Mouse (Mus musculus) limb, embryonic 11.5 days (tissue): ENCODE measurements around the gene Rbfox3. TPM values are rescaled to one million over a fixed set of nuclear protein-coding genes. Genes with fewer than 3 reads are reported as not detected.

ENCODE experiments used
- ATAC-seq: fragments of 200-750 bp; cut with Nextera tagmentation; 2 replicates; pipeline ENCODE4 v1.8.0; 2017; ENCODE audit warnings: low read depth; ENCODE audit not compliant: insufficient number of reproducible peaks, low FRiP score, low TSS enrichment
- DNase-seq: peaks from one replicate; pipeline ENCODE4 v3.0.0-alpha.2; 2015; ENCODE audit warnings: low spot score
- H3K27ac ChIP-seq: fragments of 300-500 bp; sonication (generic); replicated peaks from 2 replicates; pipeline ENCODE4 v1.5.1; 2014; ENCODE audit warnings: low read depth, mild to moderate bottlenecking, low read length
- H3K27me3 ChIP-seq: fragments of 300-500 bp; sonication (generic); 2 replicates; pipeline ENCODE4 v1.6.1; 2014; ENCODE audit warnings: mild to moderate bottlenecking, low read length, mixed read lengths; ENCODE audit not compliant: control insufficient read depth, insufficient read depth
- H3K36me3 ChIP-seq: fragments of 300-500 bp; sonication (generic); 2 replicates; pipeline ENCODE4 v1.6.1; 2014; ENCODE audit warnings: mild to moderate bottlenecking, low read length, moderate library complexity, mixed read lengths; ENCODE audit not compliant: control insufficient read depth, insufficient read depth
- H3K4me1 ChIP-seq: fragments of 300-500 bp; sonication (generic); 2 replicates; pipeline ENCODE4 v1.6.1; 2014; ENCODE audit warnings: low read length, mixed read lengths; ENCODE audit not compliant: control insufficient read depth, insufficient read depth
- H3K4me2 ChIP-seq: fragments of 300-500 bp; sonication (generic); 2 replicates; pipeline ENCODE4 v1.6.1; 2014; ENCODE audit warnings: low read depth, mild to moderate bottlenecking, moderate library complexity; ENCODE audit not compliant: severe bottlenecking
- H3K4me3 ChIP-seq: fragments of 300-500 bp; sonication (generic); 2 replicates; pipeline ENCODE4 v1.5.1; 2014; ENCODE audit warnings: low read depth, low read length
- H3K9ac ChIP-seq: fragments of 300-500 bp; sonication (generic); 2 replicates; pipeline ENCODE4 v1.6.1; 2014; ENCODE audit warnings: mild to moderate bottlenecking, low read length
- H3K9me3 ChIP-seq: fragments of 300-500 bp; sonication (generic); 2 replicates; pipeline ENCODE4 v1.6.1; 2016; ENCODE audit warnings: low read length; ENCODE audit not compliant: control insufficient read depth
- WGBS: fragments of 180-500 bp; shearing (Covaris S2); extraction: QIAGEN DNeasy Blood & Tissue Kit; methylation state at CpG from one replicate; pipeline ENCODE4 v1.1.7; 2014; 5-methylcytosine and 5-hydroxymethylcytosine counted together
- polyA plus RNA-seq: library from polyadenylated mRNA; unstranded; fragments of >200 nt; fragmentation: Nextera tagmentation; extraction: Ambion mirVana; gene quantifications from 2 replicates; pipeline ENCODE4 v1.2.1, GENCODE M21; 2014

Rbfox3 gene
- polyA plus RNA-seq, 1 experiment from 2014 or later = 1.9 TPM

- Histone ChIP-seq H3K36me3 (no peaks in the 10 kb centered on the region), H3K27ac (no peak overlapping the region), H3K4me3 (no peak overlapping the region), H3K27me3 (no peaks in the 10 kb centered on the region), H3K4me2 (no peak overlapping the region), H3K9ac (no peak overlapping the region), H3K9me3 (no peaks in the 10 kb centered on the region), H3K4me1 (no peaks in the 10 kb centered on the region)
- 82% methylated on average over 10 of the region's 10 CpGs for WGBS
- no peak for DNase-seq
- ATAC-seq = no peak
Observed at GRCm38 (mm10) chr11:118469509-118470160, 441.8 kb downstream of the Rbfox3 start.

- Histone ChIP-seq H3K9me3 (no peaks in the 10 kb centered on the region), H3K4me2 (no peak overlapping the region), H3K4me3 (no peak overlapping the region), H3K27me3 (no peaks in the 10 kb centered on the region), H3K4me1 (no peaks in the 10 kb centered on the region), H3K36me3 (no peaks in the 10 kb centered on the region), H3K27ac (no peak overlapping the region), H3K9ac (no peak overlapping the region)
- 72% methylated on average over 11 of the region's 11 CpGs for WGBS
- ATAC-seq (no peak), DNase-seq (no peak)
Observed at GRCm38 (mm10) chr11:118467441-118468035, 443.9 kb downstream of the Rbfox3 start.

GRCm38 (mm10) chr11:118460280-118460679 lies 451.1 kb downstream of the Rbfox3 start:
- H3K4me2 ChIP-seq = no peak overlapping the region
- ATAC-seq (no peak), DNase-seq (peak; percentile 62)
- no peak overlapping the region for H3K9ac ChIP-seq
- no peak overlapping the region for H3K27ac ChIP-seq
- H3K4me1 ChIP-seq = peaks cover 2% of the 10 kb centered on the region; the same call in 1 of the 2 replicates
- 66% methylated on average over 6 of the region's 6 CpGs for WGBS
- no peaks in the 10 kb centered on the region for H3K36me3 ChIP-seq
- H3K27me3 ChIP-seq = no peaks in the 10 kb centered on the region
- no peak overlapping the region for H3K4me3 ChIP-seq
- peaks cover 5% of the 10 kb centered on the region for H3K9me3 ChIP-seq

GRCm38 (mm10) chr11:118459536-118459935 lies 451.9 kb downstream of the Rbfox3 start:
- Histone ChIP-seq H3K27me3 (no peaks in the 10 kb centered on the region), H3K27ac (no peak overlapping the region), H3K9ac (no peak overlapping the region), H3K9me3 (peaks cover 5% of the 10 kb centered on the region), H3K4me1 (peaks cover 2% of the 10 kb centered on the region; the same call in 1 of the 2 replicates), H3K36me3 (no peaks in the 10 kb centered on the region), H3K4me2 (no peak overlapping the region), H3K4me3 (no peak overlapping the region)
- no peak for DNase-seq
- no peak for ATAC-seq
- 60% methylated on average over 3 of the region's 4 CpGs for WGBS

- Histone ChIP-seq H3K36me3 (no peaks in the 10 kb centered on the region), H3K4me3 (no peak overlapping the region), H3K27ac (no peak overlapping the region), H3K9ac (no peak overlapping the region), H3K4me2 (peak overlapping the region; percentile 10; the same call in 1 of the 2 replicates), H3K4me1 (peaks cover 2% of the 10 kb centered on the region; the same call in 1 of the 2 replicates), H3K27me3 (no peaks in the 10 kb centered on the region), H3K9me3 (peaks cover 5% of the 10 kb centered on the region)
- ATAC-seq = 0 out of 2 replicates have a peak, but pooled peaks have one; percentile 31
- DNase-seq = peak; percentile 37
- 28% methylated on average over 8 of the region's 8 CpGs for WGBS
Observed at GRCm38 (mm10) chr11:118459051-118459450, 452.3 kb downstream of the Rbfox3 start.

GRCm38 (mm10) chr11:118456937-118457336 lies 454.5 kb downstream of the Rbfox3 start:
- 90% methylated on average over 11 of the region's 11 CpGs for WGBS
- Histone ChIP-seq H3K9me3 (peaks cover 5% of the 10 kb centered on the region), H3K9ac (no peak overlapping the region), H3K4me1 (peaks cover 2% of the 10 kb centered on the region; the same call in 1 of the 2 replicates), H3K4me3 (no peak overlapping the region), H3K27ac (no peak overlapping the region), H3K27me3 (no peaks in the 10 kb centered on the region), H3K4me2 (no peak overlapping the region), H3K36me3 (no peaks in the 10 kb centered on the region)
- no peak for ATAC-seq
- no peak for DNase-seq

- 83% methylated on average over 6 of the region's 6 CpGs for WGBS
- Histone ChIP-seq H3K27me3 (no peaks in the 10 kb centered on the region), H3K36me3 (no peaks in the 10 kb centered on the region), H3K4me1 (peaks cover 2% of the 10 kb centered on the region; the same call in 1 of the 2 replicates), H3K9me3 (peaks cover 5% of the 10 kb centered on the region), H3K27ac (no peak overlapping the region), H3K4me2 (no peak overlapping the region), H3K9ac (no peak overlapping the region), H3K4me3 (no peak overlapping the region)
- ATAC-seq (no peak), DNase-seq (no peak)
Observed at GRCm38 (mm10) chr11:118455788-118456187, 455.6 kb downstream of the Rbfox3 start.

- no peak overlapping the region for H3K4me2 ChIP-seq
- 74% methylated on average over 11 of the region's 11 CpGs for WGBS
- H3K4me3 ChIP-seq = no peak overlapping the region
- H3K27me3 ChIP-seq = no peaks in the 10 kb centered on the region
- H3K36me3 ChIP-seq = no peaks in the 10 kb centered on the region
- no peak for ATAC-seq
- H3K27ac ChIP-seq = no peak overlapping the region
- H3K9me3 ChIP-seq = no peaks in the 10 kb centered on the region
- H3K9ac ChIP-seq = no peak overlapping the region
- peaks cover 2% of the 10 kb centered on the region; the same call in 1 of the 2 replicates for H3K4me1 ChIP-seq
- DNase-seq = no peak
Observed at GRCm38 (mm10) chr11:118453886-118454671, 457.3 kb downstream of the Rbfox3 start.
